Mouse (Mus musculus) brain, embryonic 14.5 days (tissue): Measurements from ENCODE around the gene Rgs8.

Source experiments
- CTCF ChIP-seq: fragments of 200-500 bp; IDR thresholded peaks from 2 replicates; pipeline ENCODE4 v1.5.1; 2012; ENCODE audit warnings: inconsistent platforms, mild to moderate bottlenecking, moderate library complexity, borderline replicate concordance; ENCODE audit not compliant: insufficient read depth, insufficient read length; ENCODE audit errors: extremely low read depth
- POLR2A ChIP-seq: fragments of 200-500 bp; IDR thresholded peaks from 2 replicates; pipeline ENCODE4 v1.6.1; 2012; ENCODE audit warnings: mild to moderate bottlenecking, inconsistent platforms, borderline replicate concordance; ENCODE audit not compliant: poor library complexity, insufficient read depth, insufficient read length, severe bottlenecking; ENCODE audit errors: extremely low read depth

DNA sequence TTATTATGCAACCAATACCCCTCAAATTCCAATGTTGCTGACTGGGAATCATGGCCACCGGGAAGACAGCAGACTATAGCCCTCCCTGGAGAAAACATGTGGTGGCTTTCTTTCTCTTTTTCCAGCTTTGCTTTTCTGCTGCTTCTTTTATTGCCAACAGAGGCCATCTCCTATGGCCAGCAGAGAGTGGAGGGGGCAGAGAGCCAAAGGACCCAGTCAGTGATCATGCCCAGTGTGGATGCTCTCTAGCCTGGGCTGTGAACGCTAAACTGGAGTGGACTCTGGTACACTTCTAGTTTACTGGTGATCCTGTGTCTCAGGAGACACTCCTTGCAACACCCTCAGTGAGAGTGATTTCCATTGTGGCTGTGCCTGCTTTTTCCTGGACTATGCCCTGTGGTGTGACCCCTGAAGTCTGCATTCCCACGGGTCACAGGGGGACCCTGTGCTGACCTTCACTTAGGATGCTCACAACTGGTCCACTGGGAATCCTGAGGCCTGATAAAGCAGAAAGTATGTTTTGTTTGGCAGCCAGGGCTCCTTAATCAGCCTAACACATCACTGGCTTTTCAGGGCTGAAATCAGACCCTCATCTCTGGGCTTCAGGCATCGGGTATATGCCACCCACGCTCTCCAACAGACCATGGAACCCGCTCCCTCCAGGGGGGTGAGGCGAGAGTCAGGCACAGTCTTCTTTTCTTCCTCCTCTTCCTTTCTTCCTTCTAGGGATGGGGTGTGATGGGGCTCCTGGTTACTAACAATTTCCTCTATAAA is 45.7 kb downstream of the Rgs8 start:
- TF ChIP-seq CTCF (no peak), POLR2A (no peak)
